Mouse (Mus musculus): ENCODE results near the gene Plekha7. TPM values are rescaled to one million over a fixed set of nuclear protein-coding genes. Genes with fewer than 3 reads are reported as not detected.

Plekha7 gene
- polyA plus RNA-seq, 1 experiment, result 38.2 TPM

DNA sequence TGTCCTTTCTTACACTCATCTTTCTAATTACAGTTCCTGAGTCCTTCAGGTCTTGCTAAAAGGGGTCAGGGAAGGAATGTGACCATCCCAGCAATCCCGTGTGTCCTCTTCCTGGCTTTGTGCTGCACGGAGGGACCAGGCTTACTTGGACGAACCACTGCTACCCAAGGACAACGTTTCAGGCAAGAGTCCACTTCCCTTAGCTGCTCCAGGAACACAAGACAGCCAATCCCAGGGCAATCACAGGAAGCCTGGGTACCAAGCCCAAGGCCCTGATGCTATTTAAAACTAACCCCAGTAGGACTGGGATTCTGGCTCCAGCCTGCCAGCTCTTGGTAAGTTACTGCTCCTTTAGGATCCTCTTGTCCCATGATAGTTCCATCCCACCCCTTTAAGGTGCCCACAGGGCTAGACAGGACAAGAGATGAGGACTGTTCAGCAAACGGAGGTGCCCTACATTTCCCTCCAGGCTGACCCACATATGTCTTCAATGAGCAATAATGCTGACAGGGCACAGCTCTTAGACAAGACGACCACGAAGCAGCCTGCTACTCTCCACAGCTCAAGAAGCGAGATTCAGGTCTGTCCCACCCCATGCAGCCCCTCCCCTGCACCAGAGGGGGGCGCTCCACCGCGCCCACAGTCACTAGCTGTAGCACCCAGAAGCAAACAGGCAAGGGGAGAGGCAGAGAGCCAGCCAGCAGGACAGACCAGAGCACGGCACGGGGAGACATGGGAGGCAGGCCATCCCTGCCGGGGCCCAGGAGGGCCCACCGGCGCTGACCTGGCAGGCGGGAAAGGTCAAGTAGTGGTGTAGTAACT lies 151.9 kb downstream of the Plekha7 start:
- Histone ChIP-seq H3K36me3 (ENCODE audit: control insufficient read depth, insufficient read depth, low read length) (peaks cover 50% of the 10 kb centered on the region), H3K27ac (ENCODE audit: insufficient read depth, low read depth, low read length) (no peak overlapping the region), H3K27me3 (ENCODE audit: control insufficient read depth, insufficient read depth, low read length) (no peaks in the 10 kb centered on the region), H3K4me3 (ENCODE audit: low read depth, low read length) (no peak overlapping the region), H3K4me1 (ENCODE audit: control insufficient read depth, insufficient read depth, insufficient read length, low read length) (no peaks in the 10 kb centered on the region)
- 84% methylated on average over 17 of the region's 17 CpGs for WGBS
- TF ChIP-seq CTCF (IDR thresholded peaks at IDR 0.05; ENCODE audit: extremely low read depth, insufficient read length, insufficient replicate concordance, low read depth, low read length) (0 out of 2 replicates have a peak, but pooled peaks have one; percentile 9), POLR2A (IDR thresholded peaks at IDR 0.05; ENCODE audit: low read depth, low read length) (no peak)

DNA sequence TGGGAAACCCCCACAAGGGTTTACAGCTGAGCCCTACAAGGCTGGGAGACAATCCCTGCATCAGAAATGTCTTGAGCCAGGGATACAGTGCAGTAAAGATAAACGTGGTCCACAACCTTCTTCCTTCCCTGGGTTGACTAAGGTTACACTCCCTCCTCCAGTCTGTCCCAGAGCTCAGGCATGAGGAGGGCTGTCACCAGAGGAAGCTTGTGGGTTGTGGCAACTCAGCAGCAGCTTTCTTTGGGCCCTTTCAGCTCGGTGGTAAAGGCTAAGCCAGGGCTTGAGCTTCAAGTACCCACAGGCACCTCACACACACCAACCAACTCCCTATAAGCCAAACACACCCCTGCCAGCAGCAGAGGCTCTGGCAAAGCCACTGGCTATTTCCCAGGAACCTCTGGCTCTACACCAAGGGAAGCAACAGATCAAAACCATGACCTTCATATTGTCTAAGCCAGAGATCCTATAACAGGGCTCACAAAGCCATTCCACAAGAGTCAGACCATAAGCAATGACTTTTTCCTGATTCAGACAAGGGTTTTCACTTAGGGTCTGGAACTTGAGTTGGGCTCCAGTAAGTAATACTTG lies 154.3 kb downstream of the Plekha7 start:
- Histone ChIP-seq H3K4me3 (ENCODE audit: low read depth, low read length) (no peak overlapping the region), H3K27me3 (ENCODE audit: control insufficient read depth, insufficient read depth, low read length) (no peaks in the 10 kb centered on the region), H3K27ac (ENCODE audit: insufficient read depth, low read depth, low read length) (no peak overlapping the region), H3K4me1 (ENCODE audit: control insufficient read depth, insufficient read depth, insufficient read length, low read length) (no peaks in the 10 kb centered on the region; the same call in 1 of the 2 replicates), H3K36me3 (ENCODE audit: control insufficient read depth, insufficient read depth, low read length) (peaks cover 59% of the 10 kb centered on the region)
- WGBS, result 45% methylated on average over 2 of the region's 2 CpGs
- TF ChIP-seq CTCF (IDR thresholded peaks at IDR 0.05; ENCODE audit: extremely low read depth, insufficient read length, insufficient replicate concordance, low read depth, low read length) (no peak), POLR2A (IDR thresholded peaks at IDR 0.05; ENCODE audit: low read depth, low read length) (no peak)

DNA sequence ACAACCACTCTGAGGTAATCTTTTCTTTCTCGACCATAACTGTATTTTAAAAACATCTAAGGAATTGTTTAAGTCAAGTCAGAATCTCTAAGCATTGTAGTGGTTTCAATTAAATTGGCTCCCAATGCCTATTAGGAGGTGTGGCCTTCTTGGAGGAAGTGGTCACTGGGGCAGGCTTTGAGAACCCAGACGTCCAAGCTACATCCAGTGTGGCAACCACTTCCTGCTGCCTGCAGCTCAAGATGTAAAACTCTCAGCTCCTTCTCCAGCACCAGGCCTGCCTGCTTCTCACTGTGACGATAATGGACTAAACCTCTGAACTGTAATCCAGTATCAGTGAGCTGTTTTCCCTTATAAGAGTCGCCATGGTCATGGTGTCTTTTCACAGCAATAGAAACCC lies 158.6 kb downstream of the Plekha7 start:
- H3K27me3 ChIP-seq (ENCODE audit: control insufficient read depth, insufficient read depth, low read length), result no peaks in the 10 kb centered on the region
- no peak overlapping the region for H3K27ac ChIP-seq (ENCODE audit: insufficient read depth, low read depth, low read length)
- 64% methylated on average over 4 of the region's 4 CpGs for WGBS
- H3K4me1 ChIP-seq (ENCODE audit: control insufficient read depth, insufficient read depth, insufficient read length, low read length), result peaks cover 11% of the 10 kb centered on the region; the same call in 1 of the 2 replicates
- no peak overlapping the region for H3K4me3 ChIP-seq (ENCODE audit: low read depth, low read length)
- peaks cover 39% of the 10 kb centered on the region for H3K36me3 ChIP-seq (ENCODE audit: control insufficient read depth, insufficient read depth, low read length)
- TF ChIP-seq CTCF (IDR thresholded peaks at IDR 0.05; ENCODE audit: extremely low read depth, insufficient read length, insufficient replicate concordance, low read depth, low read length) (no peak), POLR2A (IDR thresholded peaks at IDR 0.05; ENCODE audit: low read depth, low read length) (no peak)

DNA sequence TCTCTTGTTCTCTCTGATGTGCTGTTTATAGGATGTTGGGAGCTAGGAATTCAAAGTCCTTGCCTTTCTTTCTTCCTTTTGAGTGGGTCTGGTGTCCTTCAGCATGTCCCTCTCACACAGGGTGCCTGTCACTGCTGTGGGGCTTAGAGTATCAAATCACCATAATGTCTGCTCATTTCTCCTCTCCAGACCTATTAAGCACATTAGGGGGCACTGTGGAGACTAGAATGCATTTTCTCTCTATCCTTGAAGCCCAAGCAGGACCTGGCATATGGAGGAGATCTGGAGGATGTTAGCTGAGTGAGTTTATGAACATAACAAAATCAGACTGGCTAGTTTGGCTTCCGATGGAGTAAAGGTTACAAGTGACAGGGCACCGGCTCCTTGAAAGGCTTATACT lies 161.1 kb downstream of the Plekha7 start:
- H3K27me3 ChIP-seq (ENCODE audit: control insufficient read depth, insufficient read depth, low read length), result no peaks in the 10 kb centered on the region
- TF ChIP-seq CTCF (IDR thresholded peaks at IDR 0.05; ENCODE audit: extremely low read depth, insufficient read length, insufficient replicate concordance, low read depth, low read length), result no peak
- TF ChIP-seq POLR2A (IDR thresholded peaks at IDR 0.05; ENCODE audit: low read depth, low read length), result no peak
- WGBS, result 88% methylated on average over 2 of the region's 2 CpGs

DNA sequence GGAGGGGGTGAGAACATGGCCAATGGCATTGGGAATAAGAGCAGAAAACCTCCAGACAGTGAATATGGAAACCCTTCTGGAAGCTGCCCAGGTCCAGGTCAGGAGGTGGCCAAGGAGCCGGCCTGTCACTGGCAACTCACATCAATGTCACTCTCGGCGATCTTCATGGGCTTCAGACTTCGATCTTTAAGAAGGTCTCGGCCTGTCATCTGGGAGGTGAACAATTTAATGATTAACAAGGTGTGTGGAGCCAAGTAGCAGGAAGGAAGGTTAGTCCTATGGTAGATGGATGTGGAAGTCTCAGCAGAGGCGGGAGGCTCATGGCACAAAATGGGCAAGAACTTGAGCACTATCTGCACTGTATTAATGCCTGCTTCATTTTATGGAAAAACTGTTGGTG lies 163.1 kb downstream of the Plekha7 start:
- H3K27me3 ChIP-seq (ENCODE audit: control insufficient read depth, insufficient read depth, low read length), result no peaks in the 10 kb centered on the region
- no peak overlapping the region for H3K27ac ChIP-seq (ENCODE audit: insufficient read depth, low read depth, low read length)
- H3K4me3 ChIP-seq (ENCODE audit: low read depth, low read length), result no peak overlapping the region
- H3K36me3 ChIP-seq (ENCODE audit: control insufficient read depth, insufficient read depth, low read length), result peaks cover 38% of the 10 kb centered on the region
- peaks cover 11% of the 10 kb centered on the region; the same call in 1 of the 2 replicates for H3K4me1 ChIP-seq (ENCODE audit: control insufficient read depth, insufficient read depth, insufficient read length, low read length)
- no peak for TF ChIP-seq CTCF (IDR thresholded peaks at IDR 0.05; ENCODE audit: extremely low read depth, insufficient read length, insufficient replicate concordance, low read depth, low read length)
- TF ChIP-seq POLR2A (IDR thresholded peaks at IDR 0.05; ENCODE audit: low read depth, low read length), result no peak
- WGBS, result 37% methylated on average over 6 of the region's 6 CpGs

More for the DNA sequence above, 161.1 kb downstream of the Plekha7 start:
- peaks cover 11% of the 10 kb centered on the region; the same call in 1 of the 2 replicates for H3K4me1 ChIP-seq (ENCODE audit: control insufficient read depth, insufficient read depth, insufficient read length, low read length)
- no peak overlapping the region for H3K27ac ChIP-seq (ENCODE audit: insufficient read depth, low read depth, low read length)
- H3K36me3 ChIP-seq (ENCODE audit: control insufficient read depth, insufficient read depth, low read length), result peaks cover 33% of the 10 kb centered on the region
- no peak overlapping the region for H3K4me3 ChIP-seq (ENCODE audit: low read depth, low read length)

DNA sequence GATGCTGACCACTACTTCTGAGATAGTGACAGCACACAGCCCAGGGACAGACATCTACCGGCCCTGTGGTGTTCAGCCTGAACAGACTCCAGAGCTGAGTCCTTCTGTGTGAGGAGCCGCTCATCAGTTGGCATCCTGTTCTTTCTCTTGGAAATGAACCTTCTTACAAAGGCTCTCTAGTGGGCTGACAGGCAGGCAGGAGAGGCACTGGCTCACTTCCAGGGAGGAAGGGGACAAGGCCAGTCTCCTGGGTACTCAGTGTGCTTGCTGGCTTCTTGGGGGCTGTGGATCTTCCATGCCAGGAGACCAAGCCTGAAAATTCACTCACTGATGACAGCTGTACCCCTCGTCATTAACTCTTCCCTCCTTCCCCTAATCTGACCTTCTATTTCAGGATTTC lies 170.5 kb downstream of the Plekha7 start:
- 81% methylated on average over 3 of the region's 3 CpGs for WGBS
- H3K27ac ChIP-seq (ENCODE audit: insufficient read depth, low read depth, low read length), result no peak overlapping the region
- no peaks in the 10 kb centered on the region for H3K27me3 ChIP-seq (ENCODE audit: control insufficient read depth, insufficient read depth, low read length)
- no peak overlapping the region for H3K4me3 ChIP-seq (ENCODE audit: low read depth, low read length)
- H3K36me3 ChIP-seq (ENCODE audit: control insufficient read depth, insufficient read depth, low read length), result peaks cover 58% of the 10 kb centered on the region
- H3K4me1 ChIP-seq (ENCODE audit: control insufficient read depth, insufficient read depth, insufficient read length, low read length), result no peaks in the 10 kb centered on the region
- TF ChIP-seq POLR2A (IDR thresholded peaks at IDR 0.05; ENCODE audit: low read depth, low read length) (no peak), CTCF (IDR thresholded peaks at IDR 0.05; ENCODE audit: extremely low read depth, insufficient read length, insufficient replicate concordance, low read depth, low read length) (no peak)

DNA sequence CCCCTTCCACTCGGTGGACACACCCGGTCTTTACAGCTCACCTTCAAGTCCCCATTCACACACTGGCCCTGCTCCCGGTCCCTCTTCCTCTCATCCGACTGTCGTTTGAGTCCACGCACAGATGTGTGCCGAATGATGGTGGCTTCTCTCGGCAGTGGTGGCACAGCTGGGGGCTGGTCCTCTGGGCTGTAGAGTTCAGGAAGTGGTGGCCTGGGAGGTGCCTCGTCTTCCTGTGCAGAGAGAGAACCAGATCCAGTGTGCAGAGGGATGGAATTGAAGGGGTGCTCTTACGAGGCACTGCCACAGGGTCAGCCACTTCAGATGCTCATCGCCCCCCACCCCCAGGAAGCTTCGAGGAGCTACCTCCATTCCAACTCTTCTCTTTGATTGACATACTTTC lies 171.0 kb downstream of the Plekha7 start:
- Histone ChIP-seq H3K36me3 (ENCODE audit: control insufficient read depth, insufficient read depth, low read length) (peaks cover 56% of the 10 kb centered on the region), H3K4me3 (ENCODE audit: low read depth, low read length) (no peak overlapping the region), H3K27me3 (ENCODE audit: control insufficient read depth, insufficient read depth, low read length) (no peaks in the 10 kb centered on the region), H3K27ac (ENCODE audit: insufficient read depth, low read depth, low read length) (no peak overlapping the region), H3K4me1 (ENCODE audit: control insufficient read depth, insufficient read depth, insufficient read length, low read length) (no peaks in the 10 kb centered on the region)
- TF ChIP-seq POLR2A (IDR thresholded peaks at IDR 0.05; ENCODE audit: low read depth, low read length) (no peak), CTCF (IDR thresholded peaks at IDR 0.05; ENCODE audit: extremely low read depth, insufficient read length, insufficient replicate concordance, low read depth, low read length) (no peak)
- 76% methylated on average over 12 of the region's 12 CpGs for WGBS

Data from small intestine, adult 2 months (tissue).